Mouse (Mus musculus): ENCODE data around the gene Clspn. TPM values are rescaled to one million over a fixed set of nuclear protein-coding genes. Genes with fewer than 3 reads are reported as not detected.

Clspn gene
- total RNA-seq, 1 experiment from 2014 or later, result 80.7 TPM

GRCm38 (mm10) chr4:126546183-126546582 lies 10.6 kb upstream of the Clspn start:
- ATAC-seq (replicated peaks in 1 of 2; ENCODE audit: insufficient read depth in 1 of 2, low FRiP score in 2 of 2, low TSS enrichment in 1 of 2, low read depth in 1 of 2, poor library complexity in 2 of 2, severe bottlenecking in 2 of 2), result no peak

GRCm38 (mm10) chr4:126552136-126552535 lies 4.6 kb upstream of the Clspn start:
- ATAC-seq (replicated peaks in 1 of 2; ENCODE audit: insufficient read depth in 1 of 2, low FRiP score in 2 of 2, low TSS enrichment in 1 of 2, low read depth in 1 of 2, poor library complexity in 2 of 2, severe bottlenecking in 2 of 2), result no peak

DNA sequence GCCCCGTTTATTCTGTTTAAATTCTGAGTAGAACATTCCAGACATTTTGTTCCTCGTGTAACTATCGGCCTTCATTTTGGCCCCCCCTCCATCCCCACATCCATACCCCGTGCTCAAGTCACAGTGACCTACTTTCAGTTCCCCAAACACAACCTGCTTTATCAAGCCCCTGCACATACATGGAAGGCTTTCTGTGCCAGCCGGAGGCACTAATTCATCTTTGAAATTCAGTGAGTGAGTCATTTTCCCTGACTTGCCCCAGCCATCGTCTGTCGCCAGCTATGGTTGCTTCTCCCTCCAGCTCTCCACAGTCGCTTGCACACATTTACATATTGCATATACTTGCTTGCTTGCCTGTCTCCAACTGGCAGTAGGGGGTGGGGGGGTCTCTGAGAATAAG lies 3.6 kb upstream of the Clspn start:
- peak; percentile 35 to 44 for ATAC-seq (replicated peaks in 1 of 2; ENCODE audit: insufficient read depth in 1 of 2, low FRiP score in 2 of 2, low TSS enrichment in 1 of 2, low read depth in 1 of 2, poor library complexity in 2 of 2, severe bottlenecking in 2 of 2)

- no peak for ATAC-seq (replicated peaks in 1 of 2; ENCODE audit: insufficient read depth in 1 of 2, low FRiP score in 2 of 2, low TSS enrichment in 1 of 2, low read depth in 1 of 2, poor library complexity in 2 of 2, severe bottlenecking in 2 of 2)
These were observed 3.0 kb upstream of the Clspn start for GRCm38 (mm10) chr4:126553685-126554084.

GRCm38 (mm10) chr4:126554462-126554861 lies 2.3 kb upstream of the Clspn start:
- ATAC-seq (replicated peaks in 1 of 2; ENCODE audit: insufficient read depth in 1 of 2, low FRiP score in 2 of 2, low TSS enrichment in 1 of 2, low read depth in 1 of 2, poor library complexity in 2 of 2, severe bottlenecking in 2 of 2), result peak; percentile 24 to 27; a peak in 3 of 4 replicates

- ATAC-seq (replicated peaks in 1 of 2; ENCODE audit: insufficient read depth in 1 of 2, low FRiP score in 2 of 2, low TSS enrichment in 1 of 2, low read depth in 1 of 2, poor library complexity in 2 of 2, severe bottlenecking in 2 of 2), result no peak
These were observed 7.1 kb downstream of the Clspn start for GRCm38 (mm10) chr4:126563798-126564197.

DNA sequence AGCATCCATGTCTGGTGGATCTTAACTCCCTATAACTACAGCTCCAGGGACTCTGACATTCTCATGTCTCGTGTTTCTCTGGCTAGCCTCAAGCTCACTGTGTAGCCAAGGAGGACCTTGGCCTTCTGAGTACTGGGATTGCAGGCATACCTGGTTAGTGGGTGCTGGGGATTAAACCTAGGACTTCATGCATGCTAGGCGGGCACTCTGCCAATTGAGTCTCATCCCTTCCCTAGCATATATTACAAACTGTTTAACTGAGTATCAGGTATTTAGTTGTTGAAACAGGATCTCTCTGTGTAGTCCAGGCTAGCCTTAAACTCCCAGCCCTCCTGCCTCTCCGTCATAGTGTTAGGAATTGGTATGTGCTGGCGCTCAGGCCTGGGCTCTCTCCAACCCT lies 10.5 kb downstream of the Clspn start:
- ATAC-seq (replicated peaks in 1 of 2; ENCODE audit: insufficient read depth in 1 of 2, low FRiP score in 2 of 2, low TSS enrichment in 1 of 2, low read depth in 1 of 2, poor library complexity in 2 of 2, severe bottlenecking in 2 of 2), result no peak

DNA sequence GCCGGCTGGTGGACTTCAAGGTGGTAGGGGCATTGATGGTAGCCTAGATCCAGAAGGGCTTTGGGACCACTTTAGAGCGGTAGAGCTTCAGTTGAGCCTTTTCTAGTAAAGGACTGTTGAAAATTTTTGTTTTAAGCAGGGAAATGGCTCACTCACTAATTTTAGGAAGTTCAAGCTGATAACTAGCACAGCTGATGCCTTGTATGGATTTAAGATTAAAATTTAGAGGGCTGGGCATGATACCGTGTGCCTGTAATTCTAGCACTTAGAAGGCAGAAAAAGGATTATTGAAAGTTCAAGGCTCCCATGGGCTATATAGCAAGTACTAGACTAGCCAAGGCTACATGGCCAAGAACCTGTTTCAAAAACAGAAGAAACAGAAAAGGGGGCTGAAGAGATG lies 13.0 kb downstream of the Clspn start:
- no peak for ATAC-seq (replicated peaks in 1 of 2; ENCODE audit: insufficient read depth in 1 of 2, low FRiP score in 2 of 2, low TSS enrichment in 1 of 2, low read depth in 1 of 2, poor library complexity in 2 of 2, severe bottlenecking in 2 of 2)

DNA sequence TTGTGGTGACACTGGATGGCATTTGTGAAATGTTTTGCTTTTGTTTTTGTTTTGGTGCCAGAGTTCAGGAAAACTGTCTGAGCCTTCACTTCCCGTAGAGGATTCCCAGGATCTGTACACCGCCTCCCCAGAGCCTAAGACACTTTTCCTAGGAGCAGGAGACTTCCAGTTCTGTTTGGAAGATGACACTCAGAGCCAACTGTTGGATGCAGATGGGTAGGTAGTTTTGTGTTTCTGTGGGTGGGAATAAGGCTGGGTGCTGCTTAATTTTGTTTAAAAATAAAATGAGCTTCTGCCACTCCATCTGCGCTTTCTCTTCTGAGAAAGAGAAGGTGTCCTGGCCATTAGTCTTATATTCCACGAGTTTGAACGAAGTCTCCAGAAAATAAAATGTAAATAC lies 19.5 kb downstream of the Clspn start:
- no peak for ATAC-seq (replicated peaks in 1 of 2; ENCODE audit: insufficient read depth in 1 of 2, low FRiP score in 2 of 2, low TSS enrichment in 1 of 2, low read depth in 1 of 2, poor library complexity in 2 of 2, severe bottlenecking in 2 of 2)

GRCm38 (mm10) chr4:126577920-126578319 lies 21.2 kb downstream of the Clspn start:
- ATAC-seq (replicated peaks in 1 of 2; ENCODE audit: insufficient read depth in 1 of 2, low FRiP score in 2 of 2, low TSS enrichment in 1 of 2, low read depth in 1 of 2, poor library complexity in 2 of 2, severe bottlenecking in 2 of 2), result peak in 1 of 2 experiments; percentile 46; a peak in 2 of 4 replicates

GRCm38 (mm10) chr4:126579077-126579476 lies 22.3 kb downstream of the Clspn start:
- no peak for ATAC-seq (replicated peaks in 1 of 2; ENCODE audit: insufficient read depth in 1 of 2, low FRiP score in 2 of 2, low TSS enrichment in 1 of 2, low read depth in 1 of 2, poor library complexity in 2 of 2, severe bottlenecking in 2 of 2)

- ATAC-seq (replicated peaks in 1 of 2; ENCODE audit: insufficient read depth in 1 of 2, low FRiP score in 2 of 2, low TSS enrichment in 1 of 2, low read depth in 1 of 2, poor library complexity in 2 of 2, severe bottlenecking in 2 of 2), result no peak
These were observed 29.0 kb downstream of the Clspn start for GRCm38 (mm10) chr4:126585739-126586138.

GRCm38 (mm10) chr4:126592039-126592438 lies 35.3 kb downstream of the Clspn start:
- no peak for ATAC-seq (replicated peaks in 1 of 2; ENCODE audit: insufficient read depth in 1 of 2, low FRiP score in 2 of 2, low TSS enrichment in 1 of 2, low read depth in 1 of 2, poor library complexity in 2 of 2, severe bottlenecking in 2 of 2)

DNA sequence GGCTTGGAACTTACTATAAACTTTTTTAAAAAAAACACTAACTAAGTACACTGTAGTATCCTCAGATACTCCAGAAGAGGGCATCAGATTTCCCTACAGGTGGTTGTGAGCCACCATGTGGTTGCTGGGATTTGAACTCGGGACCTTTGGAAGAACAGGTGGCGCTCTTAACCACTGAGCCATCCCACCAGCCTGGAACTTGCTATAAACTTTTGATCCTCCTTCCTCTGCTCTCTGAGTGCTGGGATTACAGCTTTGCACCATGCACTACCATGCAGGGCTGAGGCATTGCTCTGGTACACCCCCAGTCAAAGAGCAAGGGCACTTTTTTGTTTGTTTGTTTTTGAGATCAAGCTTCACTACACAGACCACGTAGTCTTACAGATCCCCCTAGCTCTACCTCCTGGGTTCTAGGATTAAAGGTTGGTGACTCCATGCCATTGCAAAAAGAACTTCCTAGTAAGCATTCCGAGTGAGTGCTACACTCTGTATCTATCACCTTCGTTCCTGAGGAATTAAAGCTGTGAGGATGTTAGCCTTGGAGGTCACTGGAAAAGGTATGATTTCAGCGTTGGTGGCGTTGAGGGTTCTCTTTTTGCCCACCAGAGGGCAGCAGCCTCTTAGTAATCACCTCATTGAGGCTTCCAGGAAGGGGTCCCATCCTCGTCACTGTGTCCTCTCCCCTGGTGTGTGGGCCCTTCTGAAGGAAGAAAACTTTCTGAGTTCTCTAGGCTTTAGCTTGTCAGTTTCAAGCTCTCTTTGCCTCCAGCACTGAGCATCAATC lies 43.4 kb downstream of the Clspn start:
- peak; percentile 56 to 78 for ATAC-seq (replicated peaks in 1 of 2; ENCODE audit: insufficient read depth in 1 of 2, low FRiP score in 2 of 2, low TSS enrichment in 1 of 2, low read depth in 1 of 2, poor library complexity in 2 of 2, severe bottlenecking in 2 of 2)

DNA sequence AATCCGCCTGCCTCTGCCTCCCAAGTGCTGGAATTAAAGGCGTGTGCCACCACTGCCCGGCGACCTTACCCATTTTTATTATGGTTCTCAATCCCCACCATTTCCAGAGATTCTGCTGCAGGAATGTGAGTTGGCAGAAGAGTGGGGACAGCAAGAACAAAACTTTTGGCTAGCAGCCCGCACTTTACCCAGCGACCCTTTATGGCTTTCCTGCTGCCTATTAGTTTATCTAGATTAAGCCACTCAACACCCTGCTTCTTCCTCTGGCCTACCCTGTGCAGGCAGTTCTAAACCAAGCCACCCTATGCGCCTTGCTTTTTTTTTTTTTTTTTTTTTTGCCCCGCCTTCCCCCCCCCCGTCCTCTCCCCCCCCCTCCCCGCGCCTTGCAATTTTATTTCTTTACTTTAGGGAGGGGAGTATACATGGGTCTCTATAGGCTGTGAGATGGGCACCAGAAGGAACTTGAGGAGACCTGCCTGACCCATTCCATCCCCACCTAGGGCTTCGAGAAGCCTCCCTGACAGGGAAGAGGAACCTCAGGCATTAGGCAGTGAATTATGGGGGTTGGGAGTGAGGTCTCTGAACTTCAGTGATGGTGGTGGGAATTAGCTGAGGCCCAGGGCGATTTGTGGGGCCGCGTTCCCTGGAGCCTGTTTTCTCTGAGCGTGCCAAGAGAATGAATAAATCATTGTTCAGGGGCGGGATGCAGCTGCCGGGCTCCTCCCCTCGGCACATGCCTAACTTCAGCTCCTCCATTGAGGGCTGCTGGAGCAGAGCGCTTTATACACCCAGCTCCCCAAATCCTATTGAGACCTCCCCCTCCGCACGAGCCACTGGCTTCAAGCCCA lies 45.1 kb downstream of the Clspn start:
- peak; percentile 43 to 47; a peak in 1 of 4 replicates for ATAC-seq (replicated peaks in 1 of 2; ENCODE audit: insufficient read depth in 1 of 2, low FRiP score in 2 of 2, low TSS enrichment in 1 of 2, low read depth in 1 of 2, poor library complexity in 2 of 2, severe bottlenecking in 2 of 2)

DNA sequence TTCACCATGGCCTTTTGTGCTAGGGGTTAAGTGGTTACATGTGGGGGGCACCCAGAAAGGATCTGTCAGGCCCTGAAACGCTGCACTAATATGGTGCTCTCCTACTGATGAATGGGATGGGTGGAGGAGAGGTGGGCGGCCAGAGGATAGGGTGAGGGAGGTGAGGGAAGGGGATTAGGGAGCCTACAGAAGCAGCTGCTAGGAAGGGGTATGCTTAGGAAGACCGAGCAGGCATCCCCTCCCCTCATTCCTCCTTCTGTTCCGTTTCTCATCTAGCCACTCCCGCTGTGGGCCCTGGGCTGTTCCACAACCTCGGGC lies 45.7 kb downstream of the Clspn start:
- no peak for ATAC-seq (replicated peaks in 1 of 2; ENCODE audit: insufficient read depth in 1 of 2, low FRiP score in 2 of 2, low TSS enrichment in 1 of 2, low read depth in 1 of 2, poor library complexity in 2 of 2, severe bottlenecking in 2 of 2)

DNA sequence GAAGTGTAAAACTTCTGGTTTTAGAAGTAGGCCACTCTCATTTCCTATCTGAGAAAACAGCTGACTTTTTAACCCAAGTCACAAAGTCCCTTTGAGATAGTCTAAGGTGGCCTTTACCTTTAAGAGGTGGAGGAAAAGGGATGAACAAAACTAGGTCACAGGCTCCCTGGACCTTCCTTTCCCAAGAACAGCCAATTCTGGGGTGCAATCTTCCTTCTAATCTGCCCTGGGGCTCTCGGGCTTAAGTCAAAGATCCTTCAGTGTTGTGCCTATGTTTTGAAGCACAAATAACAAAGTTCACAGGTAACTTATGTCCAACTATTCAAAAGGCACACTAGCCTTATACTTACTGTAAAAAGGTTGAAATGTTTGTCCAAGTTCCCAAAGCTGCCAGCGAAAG lies 47.4 kb downstream of the Clspn start:
- ATAC-seq (replicated peaks in 1 of 2; ENCODE audit: insufficient read depth in 1 of 2, low FRiP score in 2 of 2, low TSS enrichment in 1 of 2, low read depth in 1 of 2, poor library complexity in 2 of 2, severe bottlenecking in 2 of 2), result no peak

- no peak for ATAC-seq (replicated peaks in 1 of 2; ENCODE audit: insufficient read depth in 1 of 2, low FRiP score in 2 of 2, low TSS enrichment in 1 of 2, low read depth in 1 of 2, poor library complexity in 2 of 2, severe bottlenecking in 2 of 2)
These were observed 49.0 kb downstream of the Clspn start for GRCm38 (mm10) chr4:126605751-126606150.

Measured in hematopoietic stem cell, adult 5-6 weeks (primary cell).